Mouse (Mus musculus) hindbrain, embryonic 11.5 days (tissue): ENCODE data around the gene Gm10377. TPM values are rescaled to one million over a fixed set of nuclear protein-coding genes. Genes with fewer than 3 reads are reported as not detected.
"Not testable (repeated sequence)": the region's sequence is repeated elsewhere in the genome, so short reads cannot be mapped to it uniquely, and the experiment has no call there.

Experiments used
- ATAC-seq: fragments of 200-750 bp; cut with Nextera tagmentation; 2 replicates; pipeline ENCODE4 v1.8.0; 2017; ENCODE audit warnings: mild to moderate bottlenecking, moderate TSS enrichment, moderate library complexity; ENCODE audit not compliant: low FRiP score
- DNase-seq: peaks from one replicate; pipeline ENCODE4 v3.0.0-alpha.2; 2015; ENCODE audit warnings: low spot score
- H3K27ac ChIP-seq: fragments of 300-500 bp; sonication (generic); 2 replicates; pipeline ENCODE4 v1.5.1; 2014; ENCODE audit warnings: mild to moderate bottlenecking, low read depth, low read length
- H3K27me3 ChIP-seq: fragments of 300-500 bp; sonication (generic); 2 replicates; pipeline ENCODE4 v1.6.1; 2014; ENCODE audit warnings: mild to moderate bottlenecking, low read length, moderate library complexity, mixed read lengths; ENCODE audit not compliant: control insufficient read depth, insufficient read depth
- H3K36me3 ChIP-seq: fragments of 300-500 bp; sonication (generic); 2 replicates; pipeline ENCODE4 v1.6.1; 2014; ENCODE audit warnings: mild to moderate bottlenecking, low read length, moderate library complexity, mixed read lengths; ENCODE audit not compliant: control insufficient read depth, insufficient read depth
- H3K4me1 ChIP-seq: fragments of 300-500 bp; sonication (generic); replicated peaks from 2 replicates; pipeline ENCODE4 v1.6.1; 2014; ENCODE audit warnings: low read length, mixed read lengths; ENCODE audit not compliant: control insufficient read depth, insufficient read depth
- H3K4me2 ChIP-seq: fragments of 300-500 bp; sonication (generic); replicated peaks from 2 replicates; pipeline ENCODE4 v1.6.1; 2014; ENCODE audit warnings: mild to moderate bottlenecking, low read depth, low read length
- H3K4me3 ChIP-seq: fragments of 300-500 bp; sonication (generic); 2 replicates; pipeline ENCODE4 v1.5.1; 2014; ENCODE audit warnings: low read depth, low read length
- H3K9ac ChIP-seq: fragments of 300-500 bp; sonication (generic); 2 replicates; pipeline ENCODE4 v1.6.1; 2014; ENCODE audit warnings: low read depth, low read length
- H3K9me3 ChIP-seq: fragments of 300-500 bp; sonication (generic); 2 replicates; pipeline ENCODE4 v1.6.1; 2016; ENCODE audit warnings: low read length; ENCODE audit not compliant: control insufficient read depth
- WGBS: fragments of 180-500 bp; shearing (Covaris S2); extraction: QIAGEN DNeasy Blood & Tissue Kit; methylation state at CpG from one replicate; pipeline ENCODE4 v1.1.7; 2014; 5-methylcytosine and 5-hydroxymethylcytosine counted together
- polyA plus RNA-seq: library from polyadenylated mRNA; unstranded; fragments of >200 nt; fragmentation: Nextera tagmentation; extraction: Ambion mirVana; gene quantifications from 2 replicates; pipeline ENCODE4 v1.2.1, GENCODE M21; 2014

Gm10377 gene
- polyA plus RNA-seq, result not detected in 2 replicates

GRCm38 (mm10) chr14:42797887-42798286, at the start of gene Gm10377:
Gm10377 (minus strand) TSS chr14:42797987.
- not testable (repeated sequence) for H3K4me1 ChIP-seq, DNase-seq, H3K9ac ChIP-seq, H3K36me3 ChIP-seq, H3K27ac ChIP-seq, H3K4me3 ChIP-seq, H3K4me2 ChIP-seq, H3K9me3 ChIP-seq, ATAC-seq, H3K27me3 ChIP-seq

DNA sequence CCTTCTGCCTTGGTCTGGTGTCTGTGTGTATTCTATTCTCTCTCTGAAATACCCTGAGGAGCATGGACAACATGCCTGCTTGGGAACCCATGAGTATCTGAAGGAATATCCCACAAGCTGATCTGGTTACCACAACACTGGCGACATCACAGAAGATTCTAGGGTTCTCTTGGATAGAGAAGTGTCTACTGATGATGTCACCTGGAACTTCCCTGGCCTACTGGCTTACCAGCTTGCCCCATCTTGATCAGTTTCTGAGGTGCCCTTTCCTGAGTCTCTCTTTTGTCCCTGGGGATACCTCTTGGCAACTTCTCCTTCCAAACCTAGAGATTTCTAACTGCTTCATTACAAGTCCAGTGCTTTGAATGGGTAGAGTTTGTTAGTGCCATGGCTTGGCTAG, 29.1 kb downstream of the Gm10377 start, which contains the start of gene Gm3015:
Gene Gm3015, minus strand, starts transcription at position 101 of the 400 bp plus-strand sequence.
- not testable (repeated sequence) for H3K4me2 ChIP-seq, H3K9me3 ChIP-seq, H3K27ac ChIP-seq, H3K9ac ChIP-seq, H3K4me3 ChIP-seq, H3K4me1 ChIP-seq, H3K36me3 ChIP-seq, DNase-seq, H3K27me3 ChIP-seq, ATAC-seq
- 100% methylated on average over 1 of the region's 1 CpGs for whole genome bisulfite sequencing

Other genes starting within 250 kb of the Gm10377 start
- not detected in 2 replicates for gene Gm17124, start 198.1 kb downstream of the Gm10377 start, polyA plus RNA-seq
- gene Gm3633, start 156.1 kb downstream of the Gm10377 start, polyA plus RNA-seq, result not detected in 2 replicates
- gene Gm10378, start 142.0 kb downstream of the Gm10377 start, polyA plus RNA-seq, result not detected in 2 replicates
- not detected in 2 replicates for gene Gm3015, start 29.2 kb downstream of the Gm10377 start, polyA plus RNA-seq
- gene Gm21977, start 55.5 kb upstream of the Gm10377 start, polyA plus RNA-seq, result not detected in 2 replicates
- not detected in 2 replicates for gene Gm8082, start 195.6 kb upstream of the Gm10377 start, polyA plus RNA-seq
- gene Gm10376, start 217.6 kb upstream of the Gm10377 start, polyA plus RNA-seq, result not detected in 2 replicates